Mouse (Mus musculus) liver, embryonic 13.5 days (tissue): Measurements from ENCODE around the gene Hist4h4. TPM values are rescaled to one million over a fixed set of nuclear protein-coding genes. Genes with fewer than 3 reads are reported as not detected.

Source experiments
- ATAC-seq: fragments of 200-750 bp; cut with Nextera tagmentation; 2 replicates; pipeline ENCODE4 v1.8.0; 2017; ENCODE audit warnings: low read depth, mild to moderate bottlenecking, moderate number of reproducible peaks, moderate library complexity
- DNase-seq: peaks from one replicate; pipeline ENCODE4 v3.0.0; 2022
- H3K27ac ChIP-seq: fragments of 300-500 bp; sonication (generic); 2 replicates; pipeline ENCODE4 v1.5.1; 2015; ENCODE audit warnings: moderate library complexity, mild to moderate bottlenecking, inconsistent platforms
- H3K27me3 ChIP-seq: fragments of 300-500 bp; sonication (generic); 2 replicates; pipeline ENCODE4 v1.6.1; 2015; ENCODE audit warnings: mild to moderate bottlenecking, inconsistent platforms
- H3K36me3 ChIP-seq: fragments of 300-500 bp; sonication (generic); 2 replicates; pipeline ENCODE4 v1.6.1; 2015; ENCODE audit warnings: mild to moderate bottlenecking, inconsistent platforms
- H3K4me1 ChIP-seq: fragments of 300-500 bp; sonication (generic); replicated peaks from 2 replicates; pipeline ENCODE4 v1.6.1; 2015; ENCODE audit warnings: inconsistent platforms
- H3K4me2 ChIP-seq: fragments of 300-500 bp; sonication (generic); 2 replicates; pipeline ENCODE4 v1.6.1; 2015; ENCODE audit warnings: inconsistent platforms, mild to moderate bottlenecking, moderate library complexity
- H3K4me3 ChIP-seq: fragments of 300-500 bp; sonication (generic); replicated peaks from 2 replicates; pipeline ENCODE4 v1.5.1; 2015; ENCODE audit warnings: mild to moderate bottlenecking, inconsistent platforms
- H3K9ac ChIP-seq: fragments of 300-500 bp; sonication (generic); 2 replicates; pipeline ENCODE4 v1.6.1; 2015; ENCODE audit warnings: mild to moderate bottlenecking, inconsistent platforms
- H3K9me3 ChIP-seq: fragments of 300-500 bp; sonication (generic); replicated peaks from 2 replicates; pipeline ENCODE4 v1.6.1; 2016; ENCODE audit warnings: inconsistent platforms
- WGBS: fragments of 180-500 bp; shearing (Covaris S2); methylation state at CpG from one replicate; pipeline ENCODE4 v1.1.7; 2015; ENCODE audit not compliant: insufficient replicate concordance; 5-methylcytosine and 5-hydroxymethylcytosine counted together
- polyA plus RNA-seq: library from polyadenylated mRNA; unstranded; fragments of >200 nt; fragmentation: Nextera tagmentation; extraction: Ambion mirVana; gene quantifications from 2 replicates; pipeline ENCODE4 v1.2.1, GENCODE M21; 2015

Hist4h4 gene
- 1.3 and 1.5 TPM in 2 replicates for polyA plus RNA-seq

DNA sequence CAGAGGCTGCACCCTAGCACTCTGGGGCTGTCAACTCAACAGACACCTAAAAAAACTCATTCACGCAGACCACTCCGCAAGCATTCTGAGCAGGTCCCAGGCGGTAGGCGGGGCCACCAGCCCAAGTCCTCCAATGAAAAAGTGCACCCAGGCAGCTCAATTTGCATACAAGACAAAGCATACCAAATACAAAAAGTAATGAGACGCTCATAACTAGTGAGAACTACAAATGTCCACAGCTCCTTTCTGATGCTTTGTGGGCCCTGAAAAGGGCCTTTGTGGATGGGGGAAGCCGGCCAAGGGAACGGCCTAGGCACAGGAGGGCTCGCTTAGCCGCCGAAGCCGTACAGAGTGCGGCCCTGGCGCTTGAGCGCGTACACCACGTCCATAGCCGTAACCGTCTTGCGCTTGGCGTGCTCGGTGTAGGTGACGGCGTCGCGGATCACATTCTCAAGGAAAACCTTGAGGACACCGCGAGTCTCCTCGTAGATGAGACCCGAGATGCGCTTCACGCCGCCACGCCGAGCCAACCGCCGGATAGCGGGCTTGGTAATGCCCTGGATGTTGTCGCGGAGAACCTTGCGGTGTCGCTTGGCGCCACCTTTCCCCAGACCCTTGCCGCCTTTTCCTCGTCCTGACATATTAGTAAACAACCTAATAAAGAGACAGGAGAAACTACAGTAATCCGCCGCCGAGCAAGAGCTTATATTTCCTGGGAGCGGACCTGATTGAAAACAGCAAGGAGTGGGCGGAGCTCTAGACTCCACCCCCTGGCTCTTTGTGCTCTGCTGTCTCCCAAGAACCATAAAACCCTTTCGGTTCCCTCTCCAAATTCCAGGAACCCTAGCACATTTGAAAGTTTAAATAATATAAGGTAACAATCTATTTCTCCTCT is at the start of gene Hist4h4:
TSS of gene Hist4h4 (minus strand) at position 677 of the 895 bp plus-strand sequence.
- DNase-seq = peak; percentile 92
- Histone ChIP-seq H3K9me3 (no peaks in the 10 kb centered on the region), H3K36me3 (no peaks in the 10 kb centered on the region), H3K4me1 (peaks cover 67% of the 10 kb centered on the region), H3K4me3 (peak within 1 kb of the TSS; percentile 71), H3K9ac (peak within 1 kb of the TSS; percentile 94), H3K4me2 (peak within 1 kb of the TSS; percentile 88), H3K27me3 (no peaks in the 10 kb centered on the region), H3K27ac (peak within 1 kb of the TSS; percentile 100)
- under 1% methylated on average over 50 of the region's 50 CpGs for WGBS
- ATAC-seq = peak; percentile 76

DNA sequence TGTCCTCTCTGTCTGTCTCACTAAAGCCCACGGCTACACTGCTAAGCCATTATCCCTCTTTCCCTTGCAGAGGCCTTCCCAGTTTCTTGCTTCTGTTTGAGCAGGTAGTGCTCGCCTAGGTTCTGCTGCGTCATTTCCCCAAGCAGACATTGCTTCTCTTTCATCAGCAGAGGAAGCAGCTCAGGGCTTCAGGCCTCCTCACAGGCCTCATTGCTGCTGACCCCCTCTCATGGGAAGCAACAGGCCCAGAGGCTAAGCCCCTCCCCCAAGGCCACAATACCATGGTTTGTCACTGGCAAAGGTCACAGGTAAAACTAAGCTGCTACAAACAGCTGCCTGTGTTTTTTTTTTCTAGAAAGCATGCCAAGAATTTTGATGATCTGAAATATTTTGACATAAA is 48.5 kb upstream of the Hist4h4 start:
- no peaks in the 10 kb centered on the region for H3K9me3 ChIP-seq
- no peak for DNase-seq
- H3K4me1 ChIP-seq = peaks cover 85% of the 10 kb centered on the region
- H3K27ac ChIP-seq = peak overlapping the region; percentile 81
- no peak for ATAC-seq
- no peaks in the 10 kb centered on the region for H3K27me3 ChIP-seq
- WGBS = 40% methylated on average over 3 of the region's 3 CpGs
- peaks cover 82% of the 10 kb centered on the region for H3K36me3 ChIP-seq
- peak overlapping the region; percentile 80 for H3K4me3 ChIP-seq
- peak overlapping the region; percentile 71 for H3K4me2 ChIP-seq
- peak overlapping the region; percentile 54 for H3K9ac ChIP-seq

DNA sequence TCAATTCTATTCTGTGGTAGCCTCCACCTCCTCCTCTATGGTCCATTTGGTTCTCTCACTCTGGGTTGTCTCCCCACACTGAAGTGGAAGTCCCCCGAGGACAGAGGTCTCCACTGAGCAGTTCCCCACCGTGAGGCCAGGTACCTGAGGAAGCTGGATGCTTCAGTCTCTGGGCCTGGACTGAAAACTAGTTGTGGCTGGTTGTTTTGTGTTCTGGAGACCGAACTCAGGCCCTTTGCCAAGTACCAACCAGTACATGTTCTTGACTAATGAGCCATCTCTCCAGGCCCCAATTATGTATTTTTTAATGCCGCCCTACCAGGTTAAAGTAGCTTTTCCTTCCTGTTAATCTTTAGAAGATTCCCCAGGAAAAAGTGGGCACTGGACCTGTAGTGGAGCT is 48.1 kb upstream of the Hist4h4 start:
- Histone ChIP-seq H3K36me3 (peaks cover 87% of the 10 kb centered on the region), H3K27me3 (no peaks in the 10 kb centered on the region), H3K4me2 (peak overlapping the region; percentile 71), H3K9me3 (no peaks in the 10 kb centered on the region), H3K27ac (peak overlapping the region; percentile 81), H3K9ac (peak overlapping the region; percentile 54), H3K4me3 (peak overlapping the region; percentile 80), H3K4me1 (peaks cover 88% of the 10 kb centered on the region)
- DNase-seq = no peak
- WGBS = 79% methylated on average over 4 of the region's 4 CpGs
- ATAC-seq = no peak

DNA sequence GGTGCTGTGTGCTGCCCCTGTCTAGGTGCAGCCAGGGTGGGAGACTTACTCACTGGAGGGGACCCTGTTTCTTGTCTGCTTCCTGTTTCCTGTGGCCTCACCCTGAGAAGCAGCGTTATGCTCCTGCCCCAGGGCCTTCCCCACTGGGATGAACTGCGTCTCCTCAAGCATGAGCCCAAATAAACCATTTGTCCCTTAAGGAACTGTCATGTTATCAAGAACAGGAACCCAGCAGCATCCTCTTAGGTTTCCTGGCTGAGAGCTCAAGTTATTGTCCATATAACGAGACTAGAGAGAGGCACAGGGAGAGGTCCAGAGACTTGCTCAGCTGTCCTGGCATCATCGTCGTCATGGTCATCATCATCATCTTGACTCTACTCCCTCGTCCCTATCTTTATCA is 46.1 kb upstream of the Hist4h4 start:
- peaks cover 95% of the 10 kb centered on the region for H3K36me3 ChIP-seq
- DNase-seq (no peak), ATAC-seq (no peak)
- peaks cover 81% of the 10 kb centered on the region for H3K4me1 ChIP-seq
- H3K4me3 ChIP-seq = peak overlapping the region; percentile 3; the same call in 1 of the 2 replicates
- whole genome bisulfite sequencing = 49% methylated on average over 6 of the region's 6 CpGs
- H3K9ac ChIP-seq = 0 out of 2 replicates have a peak overlapping the region, but pooled peaks have one; percentile 7
- H3K27ac ChIP-seq = peak overlapping the region; percentile 75
- H3K4me2 ChIP-seq = peak overlapping the region; percentile 39; the same call in 1 of the 2 replicates
- no peaks in the 10 kb centered on the region for H3K27me3 ChIP-seq
- H3K9me3 ChIP-seq = no peaks in the 10 kb centered on the region

DNA sequence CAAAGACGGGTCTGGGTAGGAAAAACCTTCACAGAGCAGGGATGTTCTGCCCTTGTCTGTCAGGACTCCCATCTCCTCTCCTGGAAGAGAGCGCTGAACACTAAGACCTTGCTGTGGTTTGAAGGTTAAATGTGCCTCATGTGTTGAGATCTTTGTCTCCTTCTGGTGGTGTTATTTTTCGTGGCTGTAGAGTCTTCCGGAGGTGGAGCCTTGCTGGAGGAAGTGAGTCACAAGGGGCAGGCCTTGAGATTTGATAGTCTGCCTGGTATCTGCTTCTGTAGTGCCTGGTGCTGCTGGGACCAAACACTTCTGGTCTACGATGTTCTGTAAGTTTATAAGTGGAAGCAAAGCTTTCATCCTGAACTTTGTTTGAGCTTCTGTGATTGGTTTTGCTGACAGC is 44.8 kb upstream of the Hist4h4 start:
- ATAC-seq = 0 out of 2 replicates have a peak, but pooled peaks have one; percentile 29
- Histone ChIP-seq H3K27me3 (no peaks in the 10 kb centered on the region), H3K4me1 (peaks cover 68% of the 10 kb centered on the region), H3K9ac (peak overlapping the region; percentile 31; the same call in 1 of the 2 replicates), H3K36me3 (peaks cover 82% of the 10 kb centered on the region), H3K4me3 (0 out of 2 replicates have a peak overlapping the region, but pooled peaks have one; percentile 6), H3K9me3 (no peaks in the 10 kb centered on the region), H3K4me2 (peak overlapping the region; percentile 39), H3K27ac (peak overlapping the region; percentile 75)
- DNase-seq = no peak
- WGBS = 73% methylated on average over 5 of the region's 5 CpGs

DNA sequence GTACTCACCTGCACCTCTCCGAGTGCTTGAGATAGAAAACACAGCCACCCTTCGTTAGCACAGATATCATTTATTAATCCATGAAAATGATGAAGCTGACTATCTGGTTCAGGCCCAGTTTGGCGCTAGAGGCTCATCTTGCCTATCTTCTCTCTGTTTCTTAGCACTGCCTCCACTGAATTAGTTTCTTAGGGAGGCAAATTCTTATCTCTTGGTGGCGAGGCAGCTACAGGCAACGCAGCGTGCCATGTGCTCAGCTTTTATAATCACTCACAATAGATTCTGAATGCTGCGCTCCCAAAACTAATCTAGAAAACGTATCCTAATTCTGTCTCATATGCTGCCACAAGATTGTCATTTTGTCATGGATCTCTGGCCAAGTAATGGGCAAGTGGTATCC is 44.2 kb upstream of the Hist4h4 start:
- Histone ChIP-seq H3K9me3 (no peaks in the 10 kb centered on the region), H3K9ac (peak overlapping the region; percentile 31), H3K4me3 (peak overlapping the region; percentile 15), H3K4me1 (peaks cover 62% of the 10 kb centered on the region), H3K4me2 (peak overlapping the region; percentile 39), H3K27ac (peak overlapping the region; percentile 75), H3K36me3 (peaks cover 77% of the 10 kb centered on the region), H3K27me3 (no peaks in the 10 kb centered on the region)
- DNase-seq (no peak), ATAC-seq (peak; percentile 75)
- WGBS = 30% methylated on average over 8 of the region's 8 CpGs

DNA sequence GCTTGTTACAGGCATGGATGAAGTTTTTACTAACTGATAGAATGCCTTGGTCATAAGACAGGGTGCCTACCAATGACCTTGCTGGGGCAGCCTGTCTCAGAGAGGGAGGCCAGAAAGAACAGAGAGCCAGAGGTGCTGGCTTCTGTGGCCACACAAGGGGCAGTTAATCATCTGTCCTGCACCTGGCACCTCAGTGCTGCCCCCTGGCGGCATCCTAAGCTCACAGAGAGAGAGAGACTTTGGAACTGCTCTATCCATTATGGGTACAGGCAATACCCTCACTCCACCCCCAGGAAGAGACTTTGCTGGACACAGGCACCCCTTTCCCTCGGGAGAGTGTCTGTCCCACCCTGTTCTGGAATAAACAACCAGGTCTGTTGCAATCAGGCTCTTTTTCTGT is 43.6 kb upstream of the Hist4h4 start:
- Histone ChIP-seq H3K36me3 (peaks cover 71% of the 10 kb centered on the region), H3K9ac (peak overlapping the region; percentile 31; the same call in 1 of the 2 replicates), H3K27me3 (no peaks in the 10 kb centered on the region), H3K4me1 (peaks cover 56% of the 10 kb centered on the region), H3K27ac (peak overlapping the region; percentile 75), H3K9me3 (no peaks in the 10 kb centered on the region), H3K4me3 (peak overlapping the region; percentile 15), H3K4me2 (peak overlapping the region; percentile 39)
- DNase-seq = peak; percentile 70
- WGBS = 20% methylated on average over 2 of the region's 2 CpGs
- peak; percentile 74 for ATAC-seq

DNA sequence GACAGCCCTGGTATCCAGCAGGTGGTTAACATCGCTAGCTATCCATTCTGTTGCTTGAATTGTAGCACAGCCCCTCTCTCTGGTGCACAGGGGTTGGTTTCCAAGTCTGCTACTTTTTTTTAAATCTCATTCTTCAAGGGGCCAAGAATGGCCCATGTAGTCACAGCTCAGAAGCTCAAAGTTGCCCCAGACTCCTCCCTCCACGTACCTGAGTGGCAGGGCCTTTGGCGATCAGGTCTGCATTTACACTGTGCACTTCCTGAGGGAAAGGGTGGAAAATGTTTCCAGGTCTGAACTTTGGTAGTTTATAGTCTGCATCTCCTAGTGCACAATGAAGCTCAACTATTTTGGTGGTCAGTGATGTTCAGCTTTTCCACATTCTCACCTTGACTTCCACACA is 43.1 kb upstream of the Hist4h4 start:
- H3K36me3 ChIP-seq = peaks cover 66% of the 10 kb centered on the region

DNA sequence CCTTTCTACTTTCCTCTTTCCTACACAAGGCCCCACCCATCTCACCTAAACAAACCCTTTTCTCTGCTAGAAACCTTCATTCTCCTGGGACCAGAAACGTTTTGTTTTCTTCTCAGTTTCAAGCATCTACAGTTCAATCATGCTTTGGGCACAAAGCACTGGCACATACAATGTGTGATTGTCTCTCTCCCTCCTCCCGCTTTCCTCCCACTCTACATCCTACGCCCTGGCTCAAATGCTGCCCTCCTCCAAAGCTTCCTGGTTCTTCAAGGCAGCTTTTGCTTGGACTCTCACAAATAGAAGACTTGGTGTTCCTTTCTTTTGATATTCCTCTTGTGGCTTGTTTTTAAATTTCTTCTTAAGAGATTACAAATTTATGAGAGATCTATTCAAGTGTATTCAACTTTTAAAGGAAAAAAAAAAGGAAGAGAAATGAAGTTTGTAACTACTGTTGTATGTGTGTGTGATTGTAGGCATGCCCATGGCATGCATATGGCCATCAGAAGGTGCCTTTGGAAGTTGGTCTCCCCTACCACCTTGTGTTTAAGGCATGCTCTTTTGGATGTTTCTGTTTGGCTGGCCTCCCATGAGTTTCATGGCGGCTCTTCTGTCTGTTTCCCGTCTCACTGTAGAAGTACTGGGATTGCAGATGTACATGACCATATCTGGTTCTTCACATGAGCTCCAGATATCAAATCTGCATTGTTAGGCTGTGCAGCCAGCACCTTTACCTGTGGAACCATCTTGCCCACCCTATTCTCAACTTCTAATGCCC is 41.7 kb upstream of the Hist4h4 start:
- H3K36me3 ChIP-seq = peaks cover 52% of the 10 kb centered on the region
- no peak overlapping the region for H3K9ac ChIP-seq
- 81% methylated on average over 5 of the region's 5 CpGs for WGBS
- no peaks in the 10 kb centered on the region for H3K9me3 ChIP-seq
- no peaks in the 10 kb centered on the region for H3K27me3 ChIP-seq
- H3K4me3 ChIP-seq = no peak overlapping the region
- DNase-seq = no peak
- no peak for ATAC-seq
- no peak overlapping the region for H3K27ac ChIP-seq
- H3K4me1 ChIP-seq = peaks cover 40% of the 10 kb centered on the region
- no peak overlapping the region for H3K4me2 ChIP-seq

More for the DNA sequence above, 43.1 kb upstream of the Hist4h4 start:
- no peaks in the 10 kb centered on the region for H3K27me3 ChIP-seq
- H3K4me2 ChIP-seq = no peak overlapping the region
- DNase-seq (no peak), ATAC-seq (no peak)
- H3K4me3 ChIP-seq = no peak overlapping the region
- peaks cover 53% of the 10 kb centered on the region for H3K4me1 ChIP-seq
- H3K9me3 ChIP-seq = no peaks in the 10 kb centered on the region
- H3K9ac ChIP-seq = no peak overlapping the region
- H3K27ac ChIP-seq = no peak overlapping the region
- 88% methylated on average over 3 of the region's 3 CpGs for WGBS

DNA sequence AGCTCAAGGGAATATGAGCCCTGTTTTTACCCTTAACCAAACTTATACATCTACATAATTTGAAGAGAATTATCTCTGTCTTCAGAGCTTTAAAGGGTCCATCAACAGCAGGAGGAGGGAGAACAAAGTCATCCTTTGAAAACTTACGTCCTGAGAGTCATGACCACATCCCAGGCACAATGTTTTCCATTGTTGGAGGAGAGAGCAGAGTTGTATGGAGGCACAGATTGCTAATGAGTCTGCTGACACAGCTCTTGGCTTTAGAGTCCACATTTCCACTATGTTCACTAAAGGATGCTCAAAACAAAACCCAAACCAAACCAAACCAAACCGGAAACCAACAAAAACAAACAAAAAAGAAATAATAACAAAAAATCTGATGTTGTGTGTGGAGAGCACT is 40.7 kb upstream of the Hist4h4 start:
- H3K27me3 ChIP-seq = no peaks in the 10 kb centered on the region
- WGBS = 72% methylated on average over 2 of the region's 2 CpGs
- no peak for DNase-seq
- no peak overlapping the region for H3K27ac ChIP-seq
- no peak overlapping the region for H3K9ac ChIP-seq
- no peaks in the 10 kb centered on the region for H3K9me3 ChIP-seq
- no peak for ATAC-seq
- H3K4me2 ChIP-seq = no peak overlapping the region
- H3K4me3 ChIP-seq = no peak overlapping the region
- peaks cover 42% of the 10 kb centered on the region for H3K36me3 ChIP-seq
- H3K4me1 ChIP-seq = peaks cover 30% of the 10 kb centered on the region

DNA sequence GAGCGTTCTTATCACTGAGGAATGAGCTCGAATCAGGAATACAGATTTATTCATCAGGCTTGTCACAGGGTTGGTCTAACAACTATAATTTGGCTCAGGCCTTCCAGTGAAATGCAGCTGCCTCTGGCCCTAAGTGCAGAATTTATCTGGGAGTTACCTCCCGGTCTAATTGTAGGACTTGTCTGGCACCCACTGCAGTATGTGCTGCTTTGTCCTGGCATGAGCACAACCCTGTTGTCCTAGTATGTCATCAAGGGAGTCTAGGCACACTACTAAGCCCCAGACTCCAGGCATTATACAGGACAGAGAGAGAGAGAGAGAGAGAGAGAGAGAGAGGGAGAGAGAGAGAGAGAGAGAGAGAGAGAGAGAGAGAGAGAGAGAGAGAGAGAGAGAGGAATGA is 33.1 kb upstream of the Hist4h4 start:
- H3K4me1 ChIP-seq = peaks cover 4% of the 10 kb centered on the region; the same call in 1 of the 2 replicates
- no peak for ATAC-seq
- no peaks in the 10 kb centered on the region for H3K36me3 ChIP-seq
- H3K27me3 ChIP-seq = peaks cover 7% of the 10 kb centered on the region; the same call in 1 of the 2 replicates
- H3K27ac ChIP-seq = no peak overlapping the region
- H3K9me3 ChIP-seq = no peaks in the 10 kb centered on the region
- no peak overlapping the region for H3K4me3 ChIP-seq
- WGBS = 60% methylated on average over 3 of the region's 3 CpGs
- H3K4me2 ChIP-seq = no peak overlapping the region
- DNase-seq = no peak
- no peak overlapping the region for H3K9ac ChIP-seq
